Mouse (Mus musculus) right cerebral cortex, postnatal 4 days (tissue): Measurements from ENCODE around the gene Lsm7.

Experiments used
- DNase-seq: peaks from one replicate; pipeline ENCODE4 v3.0.0-alpha.2; 2022

Lsm7 gene

GRCm38 (mm10) chr10:80810084-80810483, 44.9 kb downstream of the Lsm7 start:
- no peak for DNase-seq

- DNase-seq, result no peak
These were observed 45.9 kb downstream of the Lsm7 start for GRCm38 (mm10) chr10:80808985-80809632.

GRCm38 (mm10) chr10:80808099-80808984, 46.7 kb downstream of the Lsm7 start:
- DNase-seq, result no peak

DNA sequence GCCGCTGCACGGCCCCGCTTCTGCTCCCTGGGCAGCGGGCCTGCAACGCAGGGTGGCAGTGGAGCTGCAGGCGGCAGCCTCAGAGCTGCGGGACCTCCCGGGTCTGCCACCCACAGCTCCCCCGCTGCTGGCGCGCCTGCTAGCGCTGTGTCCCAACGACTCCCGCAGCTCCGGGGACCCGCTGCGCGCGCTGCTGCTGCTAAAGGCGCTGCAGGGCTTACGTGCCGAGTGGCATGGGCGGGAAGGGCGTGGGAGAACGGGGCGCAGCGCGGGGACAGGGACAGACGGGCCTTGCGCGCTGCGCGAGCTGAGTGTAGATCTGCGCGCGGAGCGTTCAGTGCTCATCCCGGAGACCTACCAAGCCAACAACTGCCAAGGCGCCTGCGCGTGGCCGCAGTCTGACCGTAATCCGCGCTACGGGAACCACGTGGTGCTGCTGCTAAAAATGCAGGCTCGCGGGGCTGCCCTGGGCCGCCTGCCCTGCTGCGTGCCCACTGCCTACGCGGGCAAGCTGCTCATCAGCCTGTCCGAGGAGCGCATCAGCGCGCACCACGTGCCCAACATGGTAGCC, 47.9 kb downstream of the Lsm7 start:
- peak; percentile 77 for DNase-seq

DNA sequence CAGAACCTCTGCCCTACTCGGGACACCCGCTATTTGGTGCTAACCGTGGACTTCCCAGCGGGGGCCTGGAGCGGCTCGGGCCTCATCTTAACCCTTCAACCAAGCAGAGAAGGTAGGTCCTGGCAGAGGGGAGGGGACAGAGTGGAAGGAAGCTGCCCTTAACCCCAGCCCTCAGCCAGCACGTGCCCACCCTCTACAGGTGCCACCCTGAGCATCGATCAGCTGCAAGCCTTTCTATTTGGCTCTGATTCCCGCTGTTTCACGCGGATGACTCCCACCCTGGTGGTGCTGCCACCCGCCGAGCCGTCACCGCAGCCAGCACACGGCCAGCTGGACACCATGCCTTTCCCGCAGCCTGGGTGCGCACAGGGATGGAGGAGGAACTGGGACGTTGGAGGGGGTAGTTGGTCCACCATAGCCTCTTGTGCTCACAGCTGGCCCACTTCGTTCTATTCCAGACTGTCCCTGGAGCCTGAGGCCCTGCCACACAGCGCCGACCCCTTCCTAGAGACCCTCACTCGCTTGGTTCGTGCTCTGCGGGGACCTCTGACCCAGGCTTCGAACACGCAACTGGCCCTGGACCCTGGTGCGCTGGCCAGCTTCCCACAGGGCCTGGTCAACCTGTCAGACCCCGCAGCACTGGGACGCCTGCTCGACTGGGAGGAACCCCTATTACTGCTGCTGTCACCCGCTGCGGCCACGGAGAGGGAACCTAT, 48.5 kb downstream of the Lsm7 start:
- no peak for DNase-seq

DNA sequence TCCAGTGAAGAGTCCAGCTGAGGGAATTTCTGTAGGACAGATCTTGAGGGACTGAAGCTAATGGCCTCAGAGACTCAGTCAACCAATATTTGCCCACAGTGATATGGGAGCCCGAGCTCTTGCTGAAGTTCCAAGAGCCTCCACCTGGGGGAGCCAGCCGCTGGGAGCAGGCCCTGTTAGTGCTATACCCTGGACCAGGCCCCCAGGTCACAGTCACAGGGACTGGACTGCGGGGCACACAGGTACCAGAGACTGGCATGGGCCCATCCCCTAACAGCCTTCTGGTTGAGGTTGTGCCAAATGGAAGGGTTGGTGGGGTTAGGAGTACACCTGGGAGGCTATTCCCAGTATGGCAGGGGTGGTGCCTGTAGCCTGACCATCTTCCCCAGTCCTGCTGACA, 49.1 kb downstream of the Lsm7 start:
- peak; percentile 83 for DNase-seq

DNA sequence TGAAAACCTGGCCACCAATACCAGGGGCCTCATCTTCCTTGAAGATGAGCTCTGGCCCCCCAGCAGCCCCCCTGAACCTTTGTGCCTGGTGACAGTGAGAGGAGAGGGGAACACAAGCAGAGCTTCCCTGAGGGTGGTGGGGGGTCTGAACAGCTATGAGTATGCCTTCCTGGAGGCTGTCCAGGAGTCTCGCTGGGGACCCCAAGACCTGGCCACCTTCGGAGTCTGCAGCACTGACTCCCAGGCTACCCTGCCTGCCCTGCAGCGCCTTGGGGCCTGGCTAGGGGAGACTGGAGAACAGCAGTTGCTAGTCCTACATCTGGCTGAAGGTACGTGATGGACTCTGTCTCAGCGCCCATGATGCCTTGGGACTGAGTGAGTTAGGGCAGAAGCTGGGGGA, 49.7 kb downstream of the Lsm7 start:
- no peak for DNase-seq

- DNase-seq, result no peak
These were observed 50.1 kb downstream of the Lsm7 start, which contains the start of gene Amh for GRCm38 (mm10) chr10:80804916-80805315. Gene Amh, plus strand, starts transcription at chr10:80805243.

DNA sequence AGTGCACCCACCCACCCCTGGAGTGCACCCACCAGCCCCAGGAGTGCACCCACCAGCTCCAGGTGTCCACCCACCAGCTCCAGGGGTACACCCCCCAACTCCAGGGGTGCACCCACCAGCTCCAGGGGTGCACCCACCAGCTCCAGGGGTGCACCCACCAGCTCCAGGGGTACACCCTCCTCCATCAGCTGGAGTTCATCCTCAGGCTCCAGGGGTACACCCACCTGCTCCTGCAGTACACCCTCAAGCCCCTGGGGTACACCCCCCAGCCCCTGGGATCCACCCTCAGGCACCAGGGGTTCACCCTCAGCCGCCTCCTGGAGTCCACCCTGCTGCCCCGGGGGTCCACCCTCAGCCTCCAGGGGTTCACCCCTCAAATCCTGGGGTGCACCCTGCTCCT, 50.7 kb downstream of the Lsm7 start:
- DNase-seq, result no peak

DNA sequence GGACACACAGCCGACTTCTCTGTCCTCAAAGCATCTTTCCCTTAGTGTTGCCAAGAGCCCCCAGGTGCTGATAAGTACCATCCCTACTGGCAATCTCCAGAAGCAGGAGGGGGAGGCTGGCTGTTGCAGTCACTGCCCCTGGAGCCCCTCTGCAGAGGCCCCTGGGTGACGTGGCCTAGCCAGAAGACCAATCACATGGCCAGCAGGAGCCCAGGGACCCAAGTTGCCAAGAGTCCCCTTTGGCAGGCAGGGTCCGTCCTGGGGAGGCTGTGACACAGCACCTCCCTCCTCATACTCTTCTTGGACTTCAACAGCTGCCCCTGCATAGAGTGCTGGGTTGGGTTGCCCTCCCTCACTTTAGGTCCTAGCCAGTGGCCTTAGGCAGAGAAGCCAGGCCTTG, 52.0 kb downstream of the Lsm7 start:
- no peak for DNase-seq
